24 mouse cellular contexts compared by ENCODE assay signal in genomic region chr5:129281406-129281805, GRCm38 (mm10).
A peak's percentile ranks its signal among the peaks of the same experiment; 100 is the strongest.
DNase-seq lines count a peak whose midpoint lies in the region; ATAC-seq and TF ChIP-seq lines count a peak whose summit lies in the region.
"Had no signal": no experiment of that assay in that cellular context is flagged by ENCODE, and none has a peak within 500 bp of the region (broad histone marks: within the 10 kb centered on the region; RNA-seq: fewer than 3 reads in every experiment).

No protein-coding gene starts in this region.

- H3K9ac ChIP-seq in hindbrain, embryonic 11.5 days (ENCODE audit: low read depth, low read length): no peak overlapping the region
- no peak overlapping the region for H3K9ac ChIP-seq in midbrain, embryonic 13.5 days (replicated peaks)
- H3K9ac ChIP-seq in stomach, embryonic 14.5 days (replicated peaks; ENCODE audit: low read depth, low read length): no peak overlapping the region
- H3K9ac ChIP-seq in stomach, postnatal 0 days (ENCODE audit: low read length): no peak overlapping the region
- H3K9ac ChIP-seq: forebrain, embryonic 15.5 days; heart, embryonic 12.5 days; heart, embryonic 15.5 days; intestine, embryonic 15.5 days had no signal

- no peak for TF ChIP-seq EP300 in stomach, postnatal 0 days (optimal IDR thresholded peaks at IDR 0.05)

- no peak overlapping the region for H3K4me3 ChIP-seq in hindbrain, embryonic 10.5 days
- H3K4me3 ChIP-seq in hindbrain, embryonic 11.5 days (ENCODE audit: low read depth, low read length): no peak overlapping the region
- H3K4me3 ChIP-seq in midbrain, embryonic 10.5 days: no peak overlapping the region
- no peak overlapping the region for H3K4me3 ChIP-seq in midbrain, embryonic 13.5 days (replicated peaks)
- H3K4me3 ChIP-seq in stomach, embryonic 14.5 days (ENCODE audit: low read depth, low read length): no peak overlapping the region
- no peak overlapping the region for H3K4me3 ChIP-seq in stomach, postnatal 0 days (ENCODE audit: low read depth, low read length)
- H3K4me3 ChIP-seq: forebrain, embryonic 10.5 days; forebrain, embryonic 15.5 days; heart, embryonic 12.5 days; heart, embryonic 15.5 days; intestine, embryonic 15.5 days had no signal

- DNase-seq in hindbrain, embryonic 10.5 days (ENCODE audit: low spot score): no peak
- DNase-seq in hindbrain, embryonic 11.5 days (ENCODE audit: low spot score): no peak
- DNase-seq in midbrain, embryonic 10.5 days (ENCODE audit: low spot score): no peak
- DNase-seq in stomach, postnatal 0 days (ENCODE audit: low spot score): no peak
- no peak for DNase-seq in urinary bladder, postnatal 25 days (ENCODE audit: low spot score)
- DNase-seq: adrenal gland, postnatal 10 days; adrenal gland, postnatal 36 days; cerebellum, adult 18-20 months; cerebellum, adult 9-10 months; cerebellum, postnatal 14 days; gastrocnemius, postnatal 25 days; heart, adult 18-20 months; heart, postnatal 10 days; heart, postnatal 36 days had no signal

- no peaks in the 10 kb centered on the region for H3K36me3 ChIP-seq in hindbrain, embryonic 10.5 days
- no peaks in the 10 kb centered on the region for H3K36me3 ChIP-seq in hindbrain, embryonic 11.5 days (ENCODE audit: control insufficient read depth, insufficient read depth, low read length)
- H3K36me3 ChIP-seq in midbrain, embryonic 10.5 days: no peaks in the 10 kb centered on the region
- H3K36me3 ChIP-seq in midbrain, embryonic 13.5 days: no peaks in the 10 kb centered on the region
- H3K36me3 ChIP-seq in stomach, embryonic 14.5 days (ENCODE audit: control insufficient read depth, insufficient read depth, low read length): no peaks in the 10 kb centered on the region
- no peaks in the 10 kb centered on the region for H3K36me3 ChIP-seq in stomach, postnatal 0 days (ENCODE audit: control insufficient read depth, insufficient read depth, low read length)
- H3K36me3 ChIP-seq: forebrain, embryonic 10.5 days; forebrain, embryonic 15.5 days; G1E; heart, embryonic 12.5 days; heart, embryonic 15.5 days; intestine, embryonic 15.5 days had no signal

- H3K4me1 ChIP-seq in hindbrain, embryonic 10.5 days (replicated peaks): peaks cover 45% of the 10 kb centered on the region
- H3K4me1 ChIP-seq in hindbrain, embryonic 11.5 days (replicated peaks; ENCODE audit: control insufficient read depth, insufficient read depth, low read length): peaks cover 6% of the 10 kb centered on the region; the same call in 1 of the 2 replicates
- H3K4me1 ChIP-seq in midbrain, embryonic 10.5 days: peaks cover 28% of the 10 kb centered on the region
- H3K4me1 ChIP-seq in midbrain, embryonic 13.5 days (replicated peaks): peaks cover 21% of the 10 kb centered on the region
- H3K4me1 ChIP-seq in stomach, embryonic 14.5 days (ENCODE audit: control insufficient read depth, insufficient read depth, low read length): peaks cover 12% of the 10 kb centered on the region; the same call in 1 of the 2 replicates
- H3K4me1 ChIP-seq in stomach, postnatal 0 days (replicated peaks; ENCODE audit: control insufficient read depth, insufficient read depth): no peaks in the 10 kb centered on the region
- H3K4me1 ChIP-seq: forebrain, embryonic 15.5 days; heart, embryonic 12.5 days; heart, embryonic 15.5 days; intestine, embryonic 15.5 days had no signal

- TF ChIP-seq CTCF in stomach, postnatal 0 days (IDR thresholded peaks at IDR 0.05; ENCODE audit: low read depth): no peak

- H3K9me3 ChIP-seq in hindbrain, embryonic 10.5 days: no peaks in the 10 kb centered on the region
- no peaks in the 10 kb centered on the region for H3K9me3 ChIP-seq in hindbrain, embryonic 11.5 days (ENCODE audit: control insufficient read depth, low read length)
- H3K9me3 ChIP-seq in midbrain, embryonic 10.5 days (replicated peaks): no peaks in the 10 kb centered on the region
- H3K9me3 ChIP-seq in midbrain, embryonic 13.5 days: no peaks in the 10 kb centered on the region
- H3K9me3 ChIP-seq in stomach, embryonic 14.5 days (ENCODE audit: control insufficient read depth, low read depth, low read length): no peaks in the 10 kb centered on the region
- H3K9me3 ChIP-seq in stomach, postnatal 0 days (ENCODE audit: control insufficient read depth, low read length): no peaks in the 10 kb centered on the region
- H3K9me3 ChIP-seq: forebrain, embryonic 10.5 days; forebrain, embryonic 15.5 days; heart, embryonic 12.5 days; heart, embryonic 15.5 days; intestine, embryonic 15.5 days had no signal

- H3K27ac ChIP-seq in hindbrain, embryonic 10.5 days: peak overlapping the region; percentile 71
- H3K27ac ChIP-seq in hindbrain, embryonic 11.5 days (ENCODE audit: low read depth, low read length): no peak overlapping the region
- H3K27ac ChIP-seq in midbrain, embryonic 10.5 days (replicated peaks): peak overlapping the region; percentile 50; the same call in 1 of the 2 replicates
- no peak overlapping the region for H3K27ac ChIP-seq in midbrain, embryonic 13.5 days
- peak overlapping the region; percentile 75 for H3K27ac ChIP-seq in stomach, embryonic 14.5 days (ENCODE audit: low read length)
- no peak overlapping the region for H3K27ac ChIP-seq in stomach, postnatal 0 days (replicated peaks)
- H3K27ac ChIP-seq: forebrain, embryonic 10.5 days; forebrain, embryonic 15.5 days; heart, embryonic 15.5 days; intestine, embryonic 15.5 days had no signal

- H3K4me2 ChIP-seq in hindbrain, embryonic 11.5 days (replicated peaks; ENCODE audit: low read depth, low read length): no peak overlapping the region
- H3K4me2 ChIP-seq in midbrain, embryonic 13.5 days (replicated peaks): no peak overlapping the region
- H3K4me2 ChIP-seq in stomach, embryonic 14.5 days (replicated peaks; ENCODE audit: low read depth, low read length): no peak overlapping the region
- H3K4me2 ChIP-seq in stomach, postnatal 0 days (replicated peaks; ENCODE audit: low read depth): no peak overlapping the region
- H3K4me2 ChIP-seq: forebrain, embryonic 15.5 days; heart, embryonic 12.5 days; heart, embryonic 15.5 days; intestine, embryonic 15.5 days had no signal

- no peak for ATAC-seq in hindbrain, embryonic 11.5 days (ENCODE audit: low FRiP score)
- ATAC-seq in midbrain, embryonic 13.5 days: no peak
- ATAC-seq in stomach, embryonic 14.5 days (ENCODE audit: insufficient number of reproducible peaks, insufficient read depth, low FRiP score, low read depth): no peak
- ATAC-seq in stomach, postnatal 0 days (ENCODE audit: low FRiP score, low TSS enrichment): no peak
- ATAC-seq: CD4-positive, CD25-positive, alpha-beta regulatory T cell, adult 4 months; forebrain, embryonic 15.5 days; intestine, embryonic 15.5 days; Patski had no signal

- WGBS in hindbrain, embryonic 10.5 days: 29% methylated on average over 2 of the region's 2 CpGs
- WGBS in hindbrain, embryonic 11.5 days: 26% methylated on average over 2 of the region's 2 CpGs
- WGBS in midbrain, embryonic 10.5 days: 41% methylated on average over 2 of the region's 2 CpGs
- 52% methylated on average over 2 of the region's 2 CpGs for WGBS in midbrain, embryonic 13.5 days
- 9% methylated on average over 2 of the region's 2 CpGs for WGBS in stomach, embryonic 14.5 days
- WGBS in stomach, postnatal 0 days: 7% methylated on average over 2 of the region's 2 CpGs

- peaks cover 14% of the 10 kb centered on the region; the same call in 1 of the 2 replicates for H3K27me3 ChIP-seq in hindbrain, embryonic 10.5 days (ENCODE audit: insufficient read depth, poor library complexity, severe bottlenecking)
- H3K27me3 ChIP-seq in hindbrain, embryonic 11.5 days (ENCODE audit: control insufficient read depth, insufficient read depth, low read length): no peaks in the 10 kb centered on the region
- 0 out of 2 replicates have a peak, but pooled peaks cover 8% of the 10 kb centered on the region for H3K27me3 ChIP-seq in midbrain, embryonic 10.5 days (ENCODE audit: low read depth, poor library complexity, severe bottlenecking)
- no peaks in the 10 kb centered on the region for H3K27me3 ChIP-seq in midbrain, embryonic 13.5 days
- H3K27me3 ChIP-seq in stomach, embryonic 14.5 days (ENCODE audit: control insufficient read depth, insufficient read depth, low read length): no peaks in the 10 kb centered on the region
- H3K27me3 ChIP-seq in stomach, postnatal 0 days (ENCODE audit: control insufficient read depth, insufficient read depth, low read length): no peaks in the 10 kb centered on the region
- H3K27me3 ChIP-seq: forebrain, embryonic 15.5 days; intestine, embryonic 15.5 days had no signal

Comparison
In these comparisons a context has a peak if more than half of its experiments do, and no peak if none do; other contexts are left out.
1. H3K27ac ChIP-seq: peak in hindbrain, embryonic 10.5 days (single experiment), midbrain, embryonic 10.5 days (single experiment) and stomach, embryonic 14.5 days (single experiment); none in hindbrain, embryonic 11.5 days (single experiment), midbrain, embryonic 13.5 days (single experiment) and stomach, postnatal 0 days (single experiment).